Mouse (Mus musculus) neural tube, embryonic 11.5 days (tissue): ENCODE results near the gene Cckbr. TPM values are rescaled to one million over a fixed set of nuclear protein-coding genes. Genes with fewer than 3 reads are reported as not detected.
"Not testable (repeated sequence)": the region's sequence is repeated elsewhere in the genome, so short reads cannot be mapped to it uniquely, and the experiment has no call there.

Experiments
- ATAC-seq: fragments of 200-750 bp; cut with Nextera tagmentation; 2 replicates; pipeline ENCODE4 v1.8.0; 2017; ENCODE audit warnings: moderate number of reproducible peaks, mild to moderate bottlenecking, moderate TSS enrichment, moderate library complexity; ENCODE audit not compliant: insufficient read depth, low FRiP score, low TSS enrichment
- DNase-seq: peaks from one replicate; pipeline ENCODE4 v3.0.0-alpha.2; 2015; ENCODE audit warnings: low spot score
- H3K27ac ChIP-seq: fragments of 300-500 bp; sonication (generic); 2 replicates; pipeline ENCODE4 v1.5.1; 2014; ENCODE audit warnings: low read depth, mild to moderate bottlenecking, low read length
- H3K27me3 ChIP-seq: fragments of 300-500 bp; sonication (generic); 2 replicates; pipeline ENCODE4 v1.6.1; 2014; ENCODE audit warnings: mild to moderate bottlenecking, low read length, mixed read lengths; ENCODE audit not compliant: control insufficient read depth, insufficient read depth
- H3K36me3 ChIP-seq: fragments of 300-500 bp; sonication (generic); 2 replicates; pipeline ENCODE4 v1.6.1; 2014; ENCODE audit warnings: mild to moderate bottlenecking, low read length, moderate library complexity, mixed read lengths; ENCODE audit not compliant: control insufficient read depth, insufficient read depth
- H3K4me1 ChIP-seq: fragments of 300-500 bp; sonication (generic); 2 replicates; pipeline ENCODE4 v1.6.1; 2014; ENCODE audit warnings: low read length, mixed read lengths; ENCODE audit not compliant: control insufficient read depth, insufficient read depth
- H3K4me2 ChIP-seq: fragments of 300-500 bp; sonication (generic); 2 replicates; pipeline ENCODE4 v1.6.1; 2014; ENCODE audit warnings: low read depth, mild to moderate bottlenecking, moderate library complexity
- H3K4me3 ChIP-seq: fragments of 300-500 bp; sonication (generic); 2 replicates; pipeline ENCODE4 v1.5.1; 2014; ENCODE audit warnings: low read depth, low read length
- H3K9ac ChIP-seq: fragments of 300-500 bp; sonication (generic); 2 replicates; pipeline ENCODE4 v1.6.1; 2014; ENCODE audit warnings: mild to moderate bottlenecking, low read length
- H3K9me3 ChIP-seq: fragments of 300-500 bp; sonication (generic); 2 replicates; pipeline ENCODE4 v1.6.1; 2016; ENCODE audit warnings: low read length; ENCODE audit not compliant: control insufficient read depth
- WGBS: fragments of 180-500 bp; shearing (Covaris S2); extraction: QIAGEN DNeasy Blood & Tissue Kit; methylation state at CpG from one replicate; pipeline ENCODE4 v1.1.7; 2014; 5-methylcytosine and 5-hydroxymethylcytosine counted together
- polyA plus RNA-seq: library from polyadenylated mRNA; unstranded; fragments of >200 nt; fragmentation: Nextera tagmentation; extraction: Ambion mirVana; gene quantifications from 2 replicates; pipeline ENCODE4 v1.2.1, GENCODE M21; 2014

The Cckbr gene
- polyA plus RNA-seq, 1 experiment from 2014 or later = not detected

GRCm38 (mm10) chr7:105426051-105426450 lies 520 bp downstream of the Cckbr start:
- 5% methylated on average over 11 of the region's 11 CpGs for WGBS
- H3K27me3 ChIP-seq = peaks cover 24% of the 10 kb centered on the region
- no peak overlapping the region for H3K27ac ChIP-seq
- no peak; the same call in 1 of the 2 replicates for ATAC-seq
- peak overlapping the region; percentile 73 for H3K4me2 ChIP-seq
- no peak for DNase-seq
- peak overlapping the region; percentile 39 for H3K4me3 ChIP-seq
- no peaks in the 10 kb centered on the region for H3K4me1 ChIP-seq
- peak overlapping the region; percentile 20; the same call in 1 of the 2 replicates for H3K9ac ChIP-seq
- H3K36me3 ChIP-seq = no peaks in the 10 kb centered on the region
- H3K9me3 ChIP-seq = no peaks in the 10 kb centered on the region

GRCm38 (mm10) chr7:105432058-105432457 lies 6.5 kb downstream of the Cckbr start:
- no peaks in the 10 kb centered on the region for H3K36me3 ChIP-seq
- DNase-seq = no peak
- WGBS = 58% methylated on average over 1 of the region's 1 CpGs

GRCm38 (mm10) chr7:105433859-105434258 lies 8.3 kb downstream of the Cckbr start:
- no peaks in the 10 kb centered on the region for H3K27me3 ChIP-seq
- H3K27ac ChIP-seq = no peak overlapping the region
- no peak for ATAC-seq
- H3K9me3 ChIP-seq = no peaks in the 10 kb centered on the region
- no peak overlapping the region for H3K4me2 ChIP-seq
- DNase-seq = no peak
- H3K4me3 ChIP-seq = no peak overlapping the region
- WGBS = 79% methylated on average over 17 of the region's 17 CpGs
- no peaks in the 10 kb centered on the region for H3K36me3 ChIP-seq
- no peaks in the 10 kb centered on the region for H3K4me1 ChIP-seq
- no peak overlapping the region for H3K9ac ChIP-seq

More at GRCm38 (mm10) chr7:105432058-105432457, 6.5 kb downstream of the Cckbr start:
- Histone ChIP-seq H3K4me2 (no peak overlapping the region), H3K9me3 (no peaks in the 10 kb centered on the region), H3K27ac (no peak overlapping the region), H3K4me1 (no peaks in the 10 kb centered on the region), H3K9ac (no peak overlapping the region), H3K27me3 (no peaks in the 10 kb centered on the region), H3K4me3 (no peak overlapping the region)
- no peak for ATAC-seq

- Histone ChIP-seq H3K4me2 (no peak overlapping the region), H3K27me3 (no peaks in the 10 kb centered on the region), H3K9me3 (no peaks in the 10 kb centered on the region), H3K4me3 (no peak overlapping the region), H3K4me1 (no peaks in the 10 kb centered on the region), H3K27ac (no peak overlapping the region), H3K9ac (no peak overlapping the region), H3K36me3 (no peaks in the 10 kb centered on the region)
- no peak for ATAC-seq
- DNase-seq = no peak
- 80% methylated on average over 22 of the region's 22 CpGs for WGBS
These were observed 9.3 kb downstream of the Cckbr start for GRCm38 (mm10) chr7:105434798-105435197.

- Histone ChIP-seq H3K4me1 (no peaks in the 10 kb centered on the region), H3K4me2 (no peak overlapping the region)
These were observed 12.6 kb downstream of the Cckbr start for GRCm38 (mm10) chr7:105437979-105438772.

GRCm38 (mm10) chr7:105441426-105441825 lies 15.9 kb downstream of the Cckbr start:
- H3K27me3 ChIP-seq = no peaks in the 10 kb centered on the region
- DNase-seq = no peak
- H3K27ac ChIP-seq = no peak overlapping the region
- ATAC-seq = no peak
- no peak overlapping the region for H3K9ac ChIP-seq
- H3K9me3 ChIP-seq = no peaks in the 10 kb centered on the region
- H3K36me3 ChIP-seq = no peaks in the 10 kb centered on the region
- 75% methylated on average over 4 of the region's 4 CpGs for WGBS
- no peaks in the 10 kb centered on the region for H3K4me1 ChIP-seq
- no peak overlapping the region for H3K4me3 ChIP-seq
- H3K4me2 ChIP-seq = no peak overlapping the region

More at GRCm38 (mm10) chr7:105437979-105438772, 12.6 kb downstream of the Cckbr start:
- no peaks in the 10 kb centered on the region for H3K27me3 ChIP-seq
- ATAC-seq (no peak), DNase-seq (no peak)
- no peak overlapping the region for H3K4me3 ChIP-seq
- H3K27ac ChIP-seq = no peak overlapping the region
- no peaks in the 10 kb centered on the region for H3K9me3 ChIP-seq
- H3K36me3 ChIP-seq = no peaks in the 10 kb centered on the region
- H3K9ac ChIP-seq = no peak overlapping the region
- WGBS = 85% methylated on average over 7 of the region's 7 CpGs

GRCm38 (mm10) chr7:105445076-105445475 lies 19.5 kb downstream of the Cckbr start:
- Histone ChIP-seq H3K4me1 (no peaks in the 10 kb centered on the region), H3K27ac (no peak overlapping the region), H3K9me3 (no peaks in the 10 kb centered on the region), H3K4me2 (no peak overlapping the region), H3K36me3 (no peaks in the 10 kb centered on the region), H3K4me3 (no peak overlapping the region), H3K27me3 (no peaks in the 10 kb centered on the region), H3K9ac (no peak overlapping the region)
- ATAC-seq = no peak
- DNase-seq = no peak
- WGBS = 82% methylated on average over 3 of the region's 3 CpGs

- H3K27ac ChIP-seq, DNase-seq, H3K27me3 ChIP-seq, ATAC-seq, H3K9me3 ChIP-seq, H3K9ac ChIP-seq, H3K4me2 ChIP-seq, H3K4me3 ChIP-seq, H3K4me1 ChIP-seq, H3K36me3 ChIP-seq: not testable (repeated sequence)
- 82% methylated on average over 4 of the region's 4 CpGs for WGBS
These were observed 27.8 kb downstream of the Cckbr start for GRCm38 (mm10) chr7:105453345-105453744.

- H3K27ac ChIP-seq = no peak overlapping the region
- DNase-seq = no peak
- no peaks in the 10 kb centered on the region for H3K4me1 ChIP-seq
- no peak for ATAC-seq
- H3K9me3 ChIP-seq = no peaks in the 10 kb centered on the region
- no peak overlapping the region for H3K9ac ChIP-seq
- H3K36me3 ChIP-seq = no peaks in the 10 kb centered on the region
- no peak overlapping the region for H3K4me2 ChIP-seq
- H3K4me3 ChIP-seq = no peak overlapping the region
- no peaks in the 10 kb centered on the region for H3K27me3 ChIP-seq
These were observed 33.0 kb downstream of the Cckbr start for GRCm38 (mm10) chr7:105458546-105458945.
